Mouse (Mus musculus) erythroblast, embryonic 14.5 days (primary cell): ENCODE data around the gene Klhl6.

Source experiments
- GATA1 ChIP-seq: IDR thresholded peaks from 2 replicates; pipeline ENCODE4 v1.6.1; 2012; ENCODE audit warnings: low read length, inconsistent platforms, mixed read lengths
- TAL1 ChIP-seq: IDR thresholded peaks from 3 replicates; pipeline ENCODE4 v1.6.1; 2012; ENCODE audit warnings: low read length, inconsistent platforms, mixed read lengths

DNA sequence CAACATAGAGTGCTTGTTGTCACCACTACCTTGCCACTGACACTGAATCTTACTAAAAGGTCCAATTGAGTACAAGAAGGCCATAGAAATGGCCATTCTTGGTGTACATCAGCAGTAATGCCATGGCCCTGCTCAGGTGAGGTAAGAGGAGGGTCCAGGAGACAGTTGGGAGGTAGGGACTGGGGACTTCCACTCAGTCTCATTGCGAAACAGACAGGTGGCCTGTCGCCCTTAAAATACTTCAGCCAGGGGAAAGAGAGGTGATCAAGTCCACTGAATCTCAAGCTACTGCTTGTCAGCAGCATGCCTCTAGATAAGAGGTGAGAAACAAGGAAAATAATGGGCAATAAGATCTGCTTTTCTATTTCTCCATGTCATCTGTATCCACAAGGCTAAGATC is 4.8 kb upstream of the Klhl6 start:
- TF ChIP-seq GATA1, result no peak
- TF ChIP-seq TAL1, result no peak
